Comparison of ENCODE assay signal across 12 mouse cellular contexts in the genomic region with DNA sequence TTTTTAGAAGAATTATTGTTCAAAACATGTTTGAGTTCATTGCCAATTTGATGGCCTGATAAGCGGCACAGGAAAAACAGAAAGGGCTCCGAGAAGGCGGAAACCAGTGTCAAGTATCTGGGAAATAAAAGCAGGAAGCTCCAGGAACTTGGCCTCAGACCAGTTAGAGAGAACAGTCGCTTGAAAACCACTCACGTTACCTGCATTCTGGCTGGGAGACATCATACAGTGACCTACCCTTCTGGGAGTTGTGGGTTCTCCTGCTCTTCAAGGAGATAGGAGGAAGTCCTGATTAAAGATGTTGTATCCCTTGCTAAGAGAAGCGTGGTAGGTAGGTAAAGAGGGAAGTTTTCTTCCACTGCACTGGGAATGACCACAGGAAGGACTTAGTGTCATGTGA. TPM values are rescaled to one million over a fixed set of nuclear protein-coding genes. Genes with fewer than 3 reads are reported as not detected.
DNase-seq lines count a peak whose midpoint lies in the region; ATAC-seq and TF ChIP-seq lines count a peak whose summit lies in the region.
"Had no signal": no experiment of that assay in that cellular context is flagged by ENCODE, and none has a peak within 500 bp of the region (broad histone marks: within the 10 kb centered on the region; RNA-seq: fewer than 3 reads in every experiment).

No protein-coding gene starts in this region.

- 62% methylated on average over 6 of the region's 6 CpGs for WGBS in heart, embryonic 15.5 days
- WGBS in heart, embryonic 12.5 days = 53% methylated on average over 6 of the region's 6 CpGs
- WGBS in small intestine, adult 2 months = 62% methylated on average over 6 of the region's 6 CpGs

- H3K4me1 ChIP-seq in heart, embryonic 15.5 days (replicated peaks) = peaks cover 26% of the 10 kb centered on the region
- H3K4me1 ChIP-seq in heart, embryonic 12.5 days (replicated peaks) = peaks cover 43% of the 10 kb centered on the region
- H3K4me1 ChIP-seq in megakaryocyte, embryonic 14.5 days = peaks cover 52% of the 10 kb centered on the region
- peaks cover 15% of the 10 kb centered on the region for H3K4me1 ChIP-seq in small intestine, adult 2 months (ENCODE audit: control insufficient read depth, insufficient read depth, insufficient read length, low read length)

- H3K4me2 ChIP-seq in heart, embryonic 15.5 days = peak overlapping the region; percentile 16; the same call in 1 of the 2 replicates
- no peak overlapping the region for H3K4me2 ChIP-seq in heart, embryonic 12.5 days
- H3K4me2 ChIP-seq: hindbrain, embryonic 13.5 days had no signal

- DNase-seq in kidney, postnatal 25 days = peak; percentile 43 to 55
- DNase-seq in thymus, postnatal 14 days = no peak
- DNase-seq: adrenal gland, adult 8-10 months; cerebellum, adult 11 months had no signal

- H3K9me3 ChIP-seq in heart, embryonic 15.5 days (replicated peaks) = no peaks in the 10 kb centered on the region
- H3K9me3 ChIP-seq in heart, embryonic 12.5 days (replicated peaks) = no peaks in the 10 kb centered on the region
- H3K9me3 ChIP-seq in megakaryocyte, embryonic 14.5 days = no peaks in the 10 kb centered on the region
- H3K9me3 ChIP-seq: hindbrain, embryonic 13.5 days; midbrain, embryonic 10.5 days had no signal

- TF ChIP-seq CTCF in small intestine, adult 2 months (IDR thresholded peaks at IDR 0.05; ENCODE audit: extremely low read depth, insufficient read length, insufficient replicate concordance, low read depth, low read length) = no peak

- H3K9ac ChIP-seq in heart, embryonic 15.5 days = no peak overlapping the region
- no peak overlapping the region for H3K9ac ChIP-seq in heart, embryonic 12.5 days
- H3K9ac ChIP-seq: hindbrain, embryonic 13.5 days had no signal

- ATAC-seq in heart, embryonic 15.5 days (replicated peaks; ENCODE audit: insufficient number of reproducible peaks, insufficient read depth, low FRiP score, low read depth) = no peak
- no peak for ATAC-seq in heart, embryonic 12.5 days (ENCODE audit: insufficient number of reproducible peaks, low FRiP score)
- ATAC-seq in megakaryocyte, adult 5-6 weeks (ENCODE audit: poor library complexity, severe bottlenecking) = no peak
- no peak for ATAC-seq in erythroid progenitor cell, adult 5-6 weeks (replicated peaks; ENCODE audit: low FRiP score, poor library complexity, severe bottlenecking)

- no peak overlapping the region for H3K4me3 ChIP-seq in heart, embryonic 15.5 days
- H3K4me3 ChIP-seq in heart, embryonic 12.5 days = no peak overlapping the region
- H3K4me3 ChIP-seq in megakaryocyte, embryonic 14.5 days (replicated peaks) = peak overlapping the region; percentile 85
- no peak overlapping the region for H3K4me3 ChIP-seq in small intestine, adult 2 months (ENCODE audit: low read depth, low read length)
- H3K4me3 ChIP-seq: hindbrain, embryonic 13.5 days; midbrain, embryonic 10.5 days had no signal

- H3K27me3 ChIP-seq in heart, embryonic 15.5 days = no peaks in the 10 kb centered on the region
- no peaks in the 10 kb centered on the region for H3K27me3 ChIP-seq in heart, embryonic 12.5 days (replicated peaks)
- no peaks in the 10 kb centered on the region for H3K27me3 ChIP-seq in megakaryocyte, embryonic 14.5 days (replicated peaks)
- no peaks in the 10 kb centered on the region for H3K27me3 ChIP-seq in small intestine, adult 2 months (ENCODE audit: control insufficient read depth, insufficient read depth, low read length)
- H3K27me3 ChIP-seq: hindbrain, embryonic 13.5 days had no signal

- no peak for TF ChIP-seq POLR2A in small intestine, adult 2 months (IDR thresholded peaks at IDR 0.05; ENCODE audit: low read depth, low read length)

- peak overlapping the region; percentile 37; the same call in 1 of the 2 replicates for H3K27ac ChIP-seq in heart, embryonic 15.5 days
- no peak overlapping the region for H3K27ac ChIP-seq in heart, embryonic 12.5 days (ENCODE audit: poor library complexity, severe bottlenecking)
- H3K27ac ChIP-seq in small intestine, adult 2 months (ENCODE audit: insufficient read depth, low read depth, low read length) = 0 out of 2 replicates have a peak overlapping the region, but pooled peaks have one; percentile 23
- H3K27ac ChIP-seq: hindbrain, embryonic 13.5 days; midbrain, embryonic 10.5 days had no signal

- no peaks in the 10 kb centered on the region for H3K36me3 ChIP-seq in heart, embryonic 15.5 days
- no peaks in the 10 kb centered on the region for H3K36me3 ChIP-seq in heart, embryonic 12.5 days
- H3K36me3 ChIP-seq in megakaryocyte, embryonic 14.5 days (replicated peaks; ENCODE audit: low read length) = no peaks in the 10 kb centered on the region
- no peaks in the 10 kb centered on the region for H3K36me3 ChIP-seq in small intestine, adult 2 months (ENCODE audit: control insufficient read depth, insufficient read depth, low read length)
- H3K36me3 ChIP-seq: hindbrain, embryonic 13.5 days had no signal

RNA-seq across cellular contexts. Expression of a gene that starts 44.7 kb away (rescaled TPM):
- polyA plus RNA-seq in heart, embryonic 15.5 days (2015; fragmentation: Nextera tagmentation; extraction: Ambion mirVana) = 2.5 and 3.2 TPM in 2 replicates
- polyA plus RNA-seq in heart, embryonic 12.5 days (2016; fragmentation: Nextera tagmentation; extraction: Ambion mirVana) = 3.2 and 3.3 TPM in 2 replicates
- 3.2 and 6.9 TPM in 2 replicates for polyA plus RNA-seq in megakaryocyte, embryonic 14.5 days (2012; ENCODE audit: insufficient read depth, low replicate concordance)
- 0.27 and 1.2 TPM in 2 replicates for total RNA-seq in megakaryocyte, adult 5-6 weeks (2015)
- 0.73 and 2.0 TPM in 2 replicates for total RNA-seq in megakaryocyte, adult 5-6 weeks (2017)
- 12.9 and 36.1 TPM in 2 replicates for polyA plus RNA-seq in small intestine, adult 2 months (2012; rRNA removed)
- total RNA-seq in erythroid progenitor cell, adult 5-6 weeks (2015; ENCODE audit: low replicate concordance) = 0.36 and 0.84 TPM in 2 replicates
- total RNA-seq in erythroid progenitor cell, adult 5-6 weeks (2017; ENCODE audit: low replicate concordance) = 2.1 TPM in 1 of 2 replicates, not detected in the other
